Mouse (Mus musculus) kidney, postnatal 14 days (tissue): ENCODE measurements around the gene Bloc1s5.

Experiments
- DNase-seq: peaks from one replicate; pipeline ENCODE4 v3.0.0; 2022; ENCODE audit warnings: mixed read lengths

The Bloc1s5 gene

DNA sequence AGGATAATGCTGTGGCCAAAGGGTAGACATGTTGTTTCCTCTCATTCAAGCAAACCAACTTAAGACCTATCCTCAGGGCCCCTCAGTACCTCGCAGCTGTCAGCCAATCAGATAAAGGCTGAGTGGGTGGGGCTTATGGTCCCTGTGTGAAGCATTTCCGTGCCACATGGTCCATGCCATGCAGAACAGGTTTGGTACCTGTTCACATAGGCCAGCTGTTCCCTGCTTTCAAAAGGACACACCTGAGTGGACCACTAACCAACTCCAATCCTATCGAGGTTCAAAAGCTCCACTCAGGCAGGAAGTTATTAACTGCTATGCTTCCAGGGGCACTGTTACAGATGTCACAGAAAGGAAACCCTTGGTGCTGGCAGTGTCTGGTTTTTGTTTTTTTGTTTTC is 80.7 kb downstream of the Bloc1s5 start:
- DNase-seq: no peak

DNA sequence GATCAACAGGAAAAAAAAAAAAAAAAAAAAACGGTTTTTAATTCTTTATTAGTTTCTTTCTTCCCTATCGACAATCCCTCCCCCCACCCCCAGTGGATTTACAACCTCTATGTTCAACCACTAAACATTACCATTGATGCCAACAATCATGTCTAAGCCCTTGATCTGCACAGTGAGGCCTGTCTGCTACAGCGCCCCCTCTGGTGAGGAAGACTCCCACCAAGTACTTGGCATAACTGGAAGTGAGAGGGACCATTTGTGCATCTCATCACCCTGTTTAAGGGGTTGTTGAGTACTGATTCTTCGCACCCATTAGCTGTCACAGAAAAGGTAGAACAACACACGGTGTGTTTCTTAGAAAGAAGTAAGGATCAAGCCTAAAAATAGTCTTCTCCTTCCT is 86.2 kb downstream of the Bloc1s5 start:
- no peak for DNase-seq

DNA sequence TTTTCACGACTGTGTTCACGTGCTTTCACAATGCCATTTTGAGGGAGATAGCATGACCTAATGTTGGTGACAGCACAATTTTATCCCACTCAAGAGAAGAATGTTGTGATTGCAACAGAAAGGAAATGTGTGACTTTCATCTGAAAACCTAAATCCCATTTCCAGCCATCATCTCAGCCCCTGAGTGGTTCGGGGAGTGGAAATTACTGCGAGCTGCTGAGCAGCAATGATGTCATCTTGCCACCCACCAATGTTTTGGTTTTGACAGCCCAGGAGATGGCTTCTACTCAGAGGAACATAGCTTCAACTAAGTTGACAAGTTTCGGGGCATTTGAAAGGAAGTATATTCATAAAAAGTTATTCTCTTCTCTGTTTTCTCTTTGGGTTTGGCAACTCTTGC is 87.2 kb downstream of the Bloc1s5 start:
- no peak for DNase-seq

DNA sequence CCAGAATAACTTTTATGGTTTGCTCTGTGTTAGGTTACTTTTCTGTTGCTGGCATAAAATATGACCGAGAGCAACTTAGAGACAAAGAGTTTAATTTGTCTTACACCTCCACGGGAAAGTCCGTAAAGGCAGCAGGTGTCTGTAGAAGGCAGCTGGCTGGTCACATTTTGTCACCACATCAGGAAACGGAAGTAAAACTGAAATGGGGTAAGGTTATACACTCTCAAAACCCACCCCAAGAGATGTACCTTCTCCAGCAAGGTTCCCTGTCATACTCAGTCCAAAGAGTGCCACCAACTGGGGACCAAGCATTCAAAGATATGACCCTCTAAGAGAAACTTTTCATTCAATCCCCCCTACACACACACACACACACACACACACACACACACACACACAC is 88.2 kb downstream of the Bloc1s5 start:
- DNase-seq: no peak

DNA sequence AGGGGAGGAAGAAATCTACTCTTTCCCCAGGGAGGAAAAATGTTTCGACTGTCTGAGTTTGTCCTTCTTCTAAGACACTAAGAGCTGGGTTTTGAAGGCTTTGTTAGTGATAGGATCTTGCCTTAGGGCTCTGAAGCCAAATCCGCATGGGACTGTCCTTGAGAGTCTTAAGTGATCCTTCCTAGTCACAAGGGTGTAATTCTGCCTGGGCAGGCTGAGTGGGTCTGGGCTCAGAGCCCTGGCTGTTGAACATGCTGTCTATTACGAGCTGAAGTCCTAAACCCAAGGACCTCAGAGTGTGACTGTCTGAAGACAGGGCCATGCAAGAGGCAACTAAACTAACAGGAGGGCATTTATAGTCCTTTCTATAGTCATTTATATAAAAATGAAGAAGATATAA is 89.4 kb downstream of the Bloc1s5 start:
- DNase-seq: no peak

DNA sequence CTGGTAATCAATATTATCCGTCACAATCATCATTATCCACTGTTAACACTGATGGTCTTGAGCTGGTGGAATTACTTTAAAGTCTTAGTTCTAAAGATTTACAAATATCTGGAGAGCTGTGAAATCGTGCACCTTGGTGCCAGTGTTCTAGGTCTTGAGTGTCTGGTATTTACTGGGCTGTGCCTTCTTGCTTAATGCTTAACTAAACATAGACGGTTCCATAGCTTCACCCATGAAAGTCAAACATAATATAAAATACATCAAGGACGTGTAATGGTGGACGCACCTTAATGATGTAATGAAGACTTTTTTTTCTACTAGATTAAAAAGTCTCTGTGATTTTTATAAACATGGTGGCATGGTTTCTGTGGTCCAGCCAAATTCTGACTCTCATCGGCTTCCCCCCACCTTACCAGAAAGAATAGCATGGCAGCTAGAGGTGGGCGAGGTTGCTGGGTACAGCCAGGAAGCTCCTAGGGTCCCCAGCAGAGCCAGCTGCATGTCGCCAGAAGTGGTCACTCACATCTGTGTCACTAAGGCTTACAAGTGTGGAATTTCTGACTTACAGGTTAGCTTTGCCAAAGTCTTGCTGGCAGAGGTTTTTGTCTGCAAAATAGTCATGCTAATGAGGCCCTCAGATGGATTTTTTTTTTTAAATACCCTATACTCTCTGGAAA is 90.0 kb downstream of the Bloc1s5 start:
- DNase-seq: no peak

DNA sequence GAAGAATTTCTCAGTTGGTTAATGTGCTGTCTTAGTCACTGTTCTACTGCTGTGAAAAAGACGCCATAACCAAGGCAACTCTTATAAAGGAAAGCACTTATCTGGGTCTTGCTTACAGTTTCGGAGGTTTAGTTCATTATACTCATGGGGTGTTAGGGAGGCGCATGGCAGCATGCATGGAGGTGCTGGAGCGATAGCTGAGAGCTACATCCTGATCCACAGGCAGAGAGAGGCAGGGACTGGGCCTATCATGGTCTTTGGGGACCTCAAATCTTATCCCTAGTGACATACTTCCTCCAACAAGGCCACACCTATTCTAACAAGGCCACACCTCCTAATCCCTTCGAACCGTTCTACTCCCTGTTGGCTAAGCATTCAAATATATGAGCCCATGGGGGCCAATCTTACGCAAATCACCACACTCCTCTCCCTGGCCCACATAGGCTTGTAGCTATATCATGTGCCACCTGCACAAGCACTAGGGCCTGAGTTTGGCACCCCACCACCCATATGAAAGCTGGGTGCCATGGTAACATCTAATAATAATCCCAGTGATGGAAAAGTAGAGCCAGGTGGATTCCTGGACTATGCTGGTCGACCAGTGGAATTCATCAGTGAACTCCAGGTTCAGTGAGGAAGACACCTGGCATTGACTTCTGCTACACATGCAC is 91.3 kb downstream of the Bloc1s5 start:
- DNase-seq: no peak
